Mouse (Mus musculus): ENCODE measurements around the gene Dnal4.
A peak's percentile ranks its signal among the peaks of the same experiment; 100 is the strongest.

Dnal4 gene

GRCm38 (mm10) chr15:79763601-79764246 is 13.9 kb downstream of the Dnal4 start:
- no peak for DNase-seq (ENCODE audit: low read depth)

DNA sequence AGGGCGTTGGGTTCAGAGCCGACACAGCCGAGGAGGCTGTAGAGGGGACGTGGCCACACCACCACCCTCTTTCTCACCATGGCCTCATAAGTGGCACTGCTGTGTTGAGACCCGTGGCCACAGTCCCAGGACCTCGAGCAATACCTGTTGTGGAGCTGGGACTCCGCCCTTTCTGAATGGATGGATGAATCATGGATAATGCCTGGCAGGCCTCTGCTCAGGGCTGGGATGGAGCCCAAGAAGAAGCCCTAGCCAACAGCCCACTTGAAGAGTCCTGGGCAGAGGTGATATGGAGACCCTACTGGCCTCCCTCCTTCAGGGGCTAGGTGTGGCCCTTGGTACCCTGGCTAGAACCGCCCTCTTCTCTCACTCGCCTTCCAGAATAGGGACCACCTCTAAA is 14.6 kb downstream of the Dnal4 start:
- DNase-seq (ENCODE audit: low read depth) = no peak

- no peak for DNase-seq (ENCODE audit: low read depth)
Measured at GRCm38 (mm10) chr15:79760956-79761355, 16.7 kb downstream of the Dnal4 start.

DNA sequence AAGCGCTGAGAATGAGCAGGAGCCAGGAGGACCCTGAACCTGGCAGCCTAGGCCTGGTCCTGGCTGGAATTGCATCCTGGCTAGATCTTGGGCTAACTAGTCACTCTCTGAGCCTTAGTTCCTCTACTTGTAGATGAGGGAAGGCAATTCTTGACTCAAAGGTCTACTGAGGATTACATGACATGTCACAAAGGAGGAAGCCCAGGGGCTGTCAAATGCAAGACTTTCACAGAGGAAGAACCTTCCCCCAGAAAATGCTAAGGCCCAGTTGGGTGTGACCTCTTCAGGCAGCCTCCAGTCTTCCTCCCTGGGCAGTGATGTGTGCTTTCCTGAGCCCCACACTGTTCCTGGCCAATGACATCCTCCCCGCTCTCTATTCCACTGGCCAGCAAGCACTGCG is 20.5 kb downstream of the Dnal4 start:
- DNase-seq (ENCODE audit: low read depth) = no peak

GRCm38 (mm10) chr15:79755977-79756625 is 21.5 kb downstream of the Dnal4 start:
- DNase-seq (ENCODE audit: low read depth) = no peak

GRCm38 (mm10) chr15:79755176-79755575 is 22.5 kb downstream of the Dnal4 start:
- DNase-seq (ENCODE audit: low read depth) = no peak

GRCm38 (mm10) chr15:79753873-79754272 is 23.8 kb downstream of the Dnal4 start:
- no peak for DNase-seq (ENCODE audit: low read depth)

DNA sequence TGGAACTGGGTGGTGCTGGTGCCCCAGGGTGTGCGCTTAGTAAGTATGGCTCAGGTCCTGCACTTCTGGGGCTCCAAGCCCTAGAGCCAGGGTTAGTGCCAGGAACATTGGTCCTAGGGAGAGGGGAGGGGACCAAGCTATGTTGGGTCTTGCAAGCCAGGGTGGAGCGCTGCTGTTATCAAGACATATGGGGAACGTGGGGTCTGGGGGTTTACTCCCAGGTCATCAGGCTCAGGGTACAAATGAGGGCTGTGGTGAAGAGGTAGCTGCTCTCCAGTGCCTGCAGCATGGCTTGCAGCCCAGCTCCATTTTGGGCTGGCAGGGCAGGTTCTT is 24.3 kb downstream of the Dnal4 start:
- DNase-seq (ENCODE audit: low read depth) = no peak

- DNase-seq (ENCODE audit: low read depth) = no peak
Measured at GRCm38 (mm10) chr15:79752742-79753419, 24.8 kb downstream of the Dnal4 start.

GRCm38 (mm10) chr15:79751772-79752171 is 25.9 kb downstream of the Dnal4 start:
- no peak for DNase-seq (ENCODE audit: low read depth)

- DNase-seq (ENCODE audit: low read depth) = no peak
Measured at GRCm38 (mm10) chr15:79750266-79750665, 27.4 kb downstream of the Dnal4 start.

DNA sequence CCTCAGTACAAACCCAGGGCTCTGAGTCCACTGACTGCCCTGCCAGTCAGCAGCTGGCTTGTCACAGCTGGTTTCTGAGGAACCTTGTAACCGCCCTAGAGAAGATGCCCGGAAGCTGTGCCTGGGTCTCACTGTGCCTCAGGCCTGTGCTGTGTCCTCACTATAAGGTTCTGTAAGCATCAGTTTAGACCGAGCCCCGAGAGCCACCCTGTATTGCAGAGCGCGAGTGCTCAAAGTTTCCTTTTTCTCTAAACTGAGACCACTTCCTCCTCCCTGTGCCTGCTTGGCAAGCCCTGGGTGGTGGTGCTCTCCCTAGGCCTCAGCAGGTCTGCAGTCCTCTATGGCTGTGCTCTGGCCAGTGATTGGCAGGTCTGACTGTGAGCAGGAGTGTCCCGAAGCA is 28.5 kb downstream of the Dnal4 start:
- no peak for DNase-seq (ENCODE audit: low read depth)

- DNase-seq (ENCODE audit: low read depth) = no peak
Measured at GRCm38 (mm10) chr15:79747998-79748397, 29.7 kb downstream of the Dnal4 start.

DNA sequence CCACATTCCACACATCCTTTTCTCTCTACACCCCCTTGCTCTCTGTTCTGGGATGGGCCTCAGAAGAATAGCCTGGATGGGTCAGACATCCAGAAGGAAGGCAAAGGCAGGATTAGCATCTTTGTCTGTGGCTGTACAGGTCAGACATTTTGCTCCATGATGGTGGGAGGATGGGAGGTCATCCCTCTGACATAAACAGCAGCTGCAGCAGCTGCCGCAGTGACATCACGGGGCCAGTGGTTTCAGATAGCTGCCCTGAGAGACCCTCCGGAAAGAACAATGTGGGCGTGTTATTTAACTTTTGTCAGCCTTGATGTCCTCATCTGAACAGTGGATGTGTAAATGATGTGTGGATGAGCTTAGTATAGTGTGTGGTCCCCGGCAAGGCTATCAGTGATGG is 31.8 kb downstream of the Dnal4 start:
- DNase-seq (ENCODE audit: low read depth) = no peak

DNA sequence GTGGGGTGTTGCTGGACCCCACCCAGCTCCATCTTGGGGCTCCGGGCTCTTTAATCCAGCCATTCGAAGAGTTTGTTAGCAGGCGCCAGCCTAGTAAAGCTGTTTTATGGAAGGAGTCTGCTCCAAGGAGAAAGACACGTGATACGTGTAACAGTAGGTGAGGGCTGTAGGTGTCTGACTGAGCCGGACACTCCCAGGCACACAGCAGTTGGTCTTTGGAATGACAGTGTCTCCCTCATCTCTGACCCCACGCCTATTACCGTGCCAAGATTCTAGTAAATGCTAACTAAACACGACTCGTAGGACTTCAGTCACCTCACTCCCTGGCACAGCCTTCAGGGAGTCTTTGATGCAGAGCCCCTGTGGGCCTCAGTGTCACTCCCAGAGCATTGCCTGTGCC is 32.3 kb downstream of the Dnal4 start:
- no peak for DNase-seq (ENCODE audit: low read depth)

- DNase-seq (ENCODE audit: low read depth) = no peak
Measured at GRCm38 (mm10) chr15:79744742-79745141, 32.9 kb downstream of the Dnal4 start.

DNA sequence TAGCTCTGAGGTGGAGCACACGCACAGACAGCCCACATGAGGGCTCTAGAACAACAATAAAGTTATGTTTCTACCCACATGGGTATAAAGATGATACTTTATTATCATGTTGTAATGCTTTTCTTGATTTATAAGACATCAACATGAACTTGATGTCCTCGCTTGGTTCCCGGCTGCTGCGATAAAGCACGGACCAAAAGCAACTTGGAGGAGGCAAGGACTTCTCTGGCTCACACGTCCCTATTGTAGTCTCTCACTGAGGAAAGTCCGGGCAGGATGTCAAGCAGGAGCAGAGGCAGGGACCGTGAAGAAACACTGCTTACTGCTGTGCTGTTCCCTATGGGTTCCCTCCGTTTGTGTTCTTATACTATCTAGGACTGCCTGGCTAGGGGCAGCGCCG is 33.6 kb downstream of the Dnal4 start:
- no peak for DNase-seq (ENCODE audit: low read depth)

GRCm38 (mm10) chr15:79742706-79743023 is 35.0 kb downstream of the Dnal4 start:
- no peak for DNase-seq (ENCODE audit: low read depth)

DNA sequence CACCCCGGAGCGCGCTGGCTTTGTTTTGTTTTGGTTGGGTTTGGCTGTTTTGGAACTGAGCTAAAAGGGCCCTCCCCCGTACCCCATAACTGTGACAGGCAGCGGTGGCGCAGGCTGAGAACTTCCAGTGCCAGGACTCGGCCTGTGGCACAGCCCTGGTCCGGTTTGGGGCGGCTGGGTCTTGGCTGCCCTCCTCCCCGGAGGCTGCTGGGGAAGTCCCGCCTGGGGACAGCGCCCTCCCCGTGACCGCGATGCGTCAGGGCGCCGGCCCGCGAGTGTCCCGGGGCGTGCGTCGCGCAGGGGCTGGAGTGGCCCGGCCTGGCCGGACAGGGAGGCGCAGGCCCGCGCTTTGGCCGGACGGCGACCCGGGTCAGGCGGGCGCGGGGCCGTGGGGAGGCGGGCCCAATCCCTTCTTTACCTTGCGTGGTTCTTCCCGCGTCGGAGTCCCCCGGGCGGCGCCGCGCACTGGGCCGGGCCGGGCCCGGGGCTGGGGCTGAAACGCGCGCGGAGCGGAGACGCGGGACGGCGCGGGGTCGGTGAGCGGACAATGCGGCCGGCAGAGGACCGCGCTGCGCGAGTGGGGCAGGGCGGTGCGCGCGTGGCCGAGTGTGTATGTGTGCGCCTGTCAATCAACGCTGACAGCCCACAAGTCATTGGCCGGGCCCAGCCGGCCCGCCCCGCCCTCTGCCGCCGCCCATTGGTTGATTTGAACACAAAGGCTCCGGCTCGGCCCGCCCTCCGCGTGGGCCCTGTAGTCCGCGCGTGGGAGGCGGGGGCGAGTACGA is 35.5 kb downstream of the Dnal4 start, which contains the start of gene Sun2:
Sun2 (minus strand) TSS at position 616 of the 785 bp plus-strand sequence.
- DNase-seq (ENCODE audit: low read depth) = peak; percentile 77

GRCm38 (mm10) chr15:79741173-79741858 is 36.3 kb downstream of the Dnal4 start:
- DNase-seq (ENCODE audit: low read depth) = no peak

GRCm38 (mm10) chr15:79740739-79741138 is 36.9 kb downstream of the Dnal4 start:
- no peak for DNase-seq (ENCODE audit: low read depth)

DNA sequence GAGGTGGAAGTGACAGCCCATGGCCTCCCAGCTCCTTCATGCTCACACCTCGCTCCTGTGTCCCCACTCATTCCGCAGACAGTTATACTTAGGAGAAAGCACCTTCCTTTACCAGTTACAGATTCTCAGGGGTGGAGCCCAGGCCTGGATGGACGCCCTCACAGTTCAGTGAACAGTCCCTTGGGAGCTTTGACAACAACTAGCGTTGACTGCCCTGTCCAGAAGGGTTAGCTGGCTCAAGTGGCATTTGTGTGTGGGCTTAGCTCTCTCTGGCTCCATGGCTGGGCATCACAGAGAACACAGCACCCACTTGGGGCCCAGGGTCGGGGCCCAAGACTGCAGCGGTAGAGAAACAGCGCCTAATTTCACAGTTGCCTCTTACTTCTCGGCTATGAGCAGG is 43.3 kb downstream of the Dnal4 start:
- no peak for DNase-seq (ENCODE audit: low read depth)

Data from c-Kit-positive CD71-positive TER-119-negative erythroid progenitor cells, embryonic 14.5 days (primary cell).